Mouse (Mus musculus) lung, embryonic 14.5 days (tissue): Measurements from ENCODE around the gene Plekhn1. TPM values are rescaled to one million over a fixed set of nuclear protein-coding genes. Genes with fewer than 3 reads are reported as not detected.
A peak's percentile ranks its signal among the peaks of the same experiment; 100 is the strongest.

ENCODE experiments used
- ATAC-seq: fragments of 200-750 bp; cut with Nextera tagmentation; 2 replicates; pipeline ENCODE4 v1.8.0; 2017; ENCODE audit warnings: mild to moderate bottlenecking, moderate TSS enrichment, moderate library complexity; ENCODE audit not compliant: insufficient read depth
- DNase-seq: peaks from one replicate; pipeline ENCODE4 v3.0.0-alpha.2; 2015
- H3K27ac ChIP-seq: fragments of 300-500 bp; sonication (generic); 2 replicates; pipeline ENCODE4 v1.5.1; 2014; ENCODE audit warnings: low read depth, mild to moderate bottlenecking, moderate library complexity
- H3K27me3 ChIP-seq: fragments of 300-500 bp; sonication (generic); 2 replicates; pipeline ENCODE4 v1.6.1; 2014; ENCODE audit warnings: low read length, control low read depth; ENCODE audit not compliant: insufficient read depth
- H3K36me3 ChIP-seq: fragments of 300-500 bp; sonication (generic); 2 replicates; pipeline ENCODE4 v1.6.1; 2014; ENCODE audit warnings: control low read depth; ENCODE audit not compliant: insufficient read depth
- H3K4me1 ChIP-seq: fragments of 300-500 bp; sonication (generic); 2 replicates; pipeline ENCODE4 v1.6.1; 2014; ENCODE audit warnings: antibody characterized with exemption, control low read depth; ENCODE audit not compliant: insufficient read depth
- H3K4me2 ChIP-seq: fragments of 300-500 bp; sonication (generic); 2 replicates; pipeline ENCODE4 v1.6.1; 2014; ENCODE audit warnings: mild to moderate bottlenecking
- H3K4me3 ChIP-seq: fragments of 300-500 bp; sonication (generic); 2 replicates; pipeline ENCODE4 v1.5.1; 2014; ENCODE audit warnings: low read depth, low read length
- H3K9ac ChIP-seq: fragments of 300-500 bp; sonication (generic); 2 replicates; pipeline ENCODE4 v1.6.1; 2014
- H3K9me3 ChIP-seq: fragments of 300-500 bp; sonication (generic); 2 replicates; pipeline ENCODE4 v1.6.1; 2016; ENCODE audit warnings: low read depth, low read length, control low read depth
- CTCF ChIP-seq: IDR thresholded peaks from 2 replicates; pipeline ENCODE4 v1.5.1; 2016; ENCODE audit warnings: antibody characterized with exemption, low read depth
- WGBS: fragments of 180-500 bp; shearing (Covaris S2); extraction: QIAGEN DNeasy Blood & Tissue Kit; methylation state at CpG from one replicate; pipeline ENCODE4 v1.1.7; 2014; 5-methylcytosine and 5-hydroxymethylcytosine counted together
- polyA plus RNA-seq: library from polyadenylated mRNA; unstranded; fragments of >200 nt; fragmentation: Nextera tagmentation; extraction: Ambion mirVana; gene quantifications from 2 replicates; pipeline ENCODE4 v1.2.1, GENCODE M21; 2014

Plekhn1 gene
- polyA plus RNA-seq, result 21.0 and 21.4 TPM in 2 replicates

- peak within 1 kb of the TSS; percentile 77 for H3K9ac ChIP-seq
- TF ChIP-seq CTCF, result no peak
- under 1% methylated on average over 37 of the region's 48 CpGs for WGBS
- H3K4me3 ChIP-seq, result peak within 1 kb of the TSS; percentile 92
- H3K27ac ChIP-seq, result peak within 1 kb of the TSS; percentile 96
- H3K36me3 ChIP-seq, result peaks cover 64% of the 10 kb centered on the region
- DNase-seq, result peak; percentile 85
- no peaks in the 10 kb centered on the region for H3K9me3 ChIP-seq
- H3K27me3 ChIP-seq, result no peaks in the 10 kb centered on the region
- H3K4me1 ChIP-seq, result no peaks in the 10 kb centered on the region; the same call in none of the 2 replicates
- peak; percentile 53 for ATAC-seq
- H3K4me2 ChIP-seq, result peak within 1 kb of the TSS; percentile 94
Observed at GRCm38 (mm10) chr4:156234701-156235213, at the start of gene Plekhn1. Plekhn1 (minus strand) TSS chr4:156234857.

- ATAC-seq, result peak; percentile 29; the same call in 1 of the 2 replicates
- no peaks in the 10 kb centered on the region for H3K36me3 ChIP-seq
- peak within 1 kb of the TSS; percentile 51 for H3K4me2 ChIP-seq
- no peak for TF ChIP-seq CTCF
- peak within 1 kb of the TSS; percentile 40; the same call in 1 of the 2 replicates for H3K9ac ChIP-seq
- H3K4me3 ChIP-seq, result peak within 1 kb of the TSS; percentile 22
- H3K9me3 ChIP-seq, result no peaks in the 10 kb centered on the region
- no peak within 1 kb of the TSS for H3K27ac ChIP-seq
- no peaks in the 10 kb centered on the region for H3K4me1 ChIP-seq
- DNase-seq, result no peak
- H3K27me3 ChIP-seq, result peaks cover 20% of the 10 kb centered on the region
- 5% methylated on average over 26 of the region's 26 CpGs for WGBS
Observed at GRCm38 (mm10) chr4:156255078-156255839, 20.6 kb upstream of the Plekhn1 start, which contains the start of gene Samd11. Samd11 (minus strand) TSS chr4:156255657.

DNA sequence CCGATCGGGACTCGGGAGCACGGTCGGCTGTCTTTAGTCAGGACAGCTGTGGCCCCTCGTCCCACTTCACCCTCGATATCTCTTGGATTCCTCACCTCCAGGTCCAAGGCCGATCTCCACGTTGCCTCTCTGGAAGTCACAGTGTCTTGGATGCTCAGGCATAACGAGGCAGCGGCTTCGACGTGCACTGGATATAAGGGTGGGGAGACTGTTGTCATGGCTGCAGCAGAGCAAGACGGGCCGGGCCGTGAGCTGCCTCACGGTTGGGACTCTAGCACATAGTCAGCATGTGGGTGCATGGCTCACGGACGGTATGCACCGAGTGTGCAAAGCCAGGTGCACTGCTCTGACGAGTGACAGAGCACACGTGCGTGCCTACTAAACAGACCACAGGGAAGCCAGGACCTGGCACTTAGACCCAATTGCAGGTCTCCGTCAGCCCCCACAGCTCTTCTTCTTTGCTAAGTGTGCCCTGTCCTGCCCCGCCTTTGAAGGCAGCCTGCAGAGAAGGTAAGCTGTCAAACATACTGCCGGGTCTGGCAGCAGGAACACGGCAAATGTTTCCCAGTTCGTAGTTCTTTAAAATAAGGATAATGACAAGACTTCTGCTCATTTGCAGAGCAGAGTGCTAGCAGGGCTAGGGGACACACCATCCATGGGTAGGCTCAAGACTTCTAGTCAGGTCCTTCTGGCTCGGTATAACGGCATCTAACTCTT is 19.9 kb upstream of the Plekhn1 start:
- Histone ChIP-seq H3K9me3 (no peaks in the 10 kb centered on the region), H3K4me2 (peak overlapping the region; percentile 51), H3K27ac (no peak overlapping the region), H3K27me3 (peaks cover 20% of the 10 kb centered on the region), H3K4me1 (no peaks in the 10 kb centered on the region), H3K4me3 (peak overlapping the region; percentile 22), H3K9ac (peak overlapping the region; percentile 40; the same call in 1 of the 2 replicates), H3K36me3 (0 out of 2 replicates have a peak, but pooled peaks cover 4% of the 10 kb centered on the region)
- ATAC-seq (peak; percentile 63), DNase-seq (peak; percentile 40)
- TF ChIP-seq CTCF, result no peak
- 3% methylated on average over 30 of the region's 30 CpGs for WGBS

DNA sequence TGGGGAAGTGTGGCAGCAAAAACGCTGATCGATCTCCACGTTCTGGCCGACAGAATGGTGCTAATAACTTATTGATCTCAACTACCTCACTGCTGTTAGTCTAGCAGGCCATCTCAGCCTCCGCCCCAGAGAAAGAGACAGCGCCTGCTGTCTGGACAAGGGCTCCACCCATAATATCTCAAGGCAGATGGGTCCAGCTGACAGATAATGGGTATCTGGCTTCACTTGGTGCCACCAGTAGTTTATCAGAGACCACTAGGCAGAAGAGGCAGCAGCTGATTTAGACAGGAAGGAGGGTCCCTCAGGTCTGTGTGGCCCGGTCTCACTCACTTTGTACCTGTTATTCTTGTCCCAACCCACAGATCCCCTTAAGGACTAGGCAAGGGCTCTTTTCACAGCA is 18.4 kb upstream of the Plekhn1 start:
- Histone ChIP-seq H3K9ac (no peak overlapping the region), H3K4me1 (no peaks in the 10 kb centered on the region), H3K4me3 (no peak overlapping the region), H3K27me3 (peaks cover 20% of the 10 kb centered on the region), H3K27ac (no peak overlapping the region), H3K36me3 (peaks cover 17% of the 10 kb centered on the region), H3K9me3 (no peaks in the 10 kb centered on the region), H3K4me2 (no peak overlapping the region)
- DNase-seq (no peak), ATAC-seq (no peak)
- 35% methylated on average over 7 of the region's 7 CpGs for WGBS
- TF ChIP-seq CTCF, result no peak

DNA sequence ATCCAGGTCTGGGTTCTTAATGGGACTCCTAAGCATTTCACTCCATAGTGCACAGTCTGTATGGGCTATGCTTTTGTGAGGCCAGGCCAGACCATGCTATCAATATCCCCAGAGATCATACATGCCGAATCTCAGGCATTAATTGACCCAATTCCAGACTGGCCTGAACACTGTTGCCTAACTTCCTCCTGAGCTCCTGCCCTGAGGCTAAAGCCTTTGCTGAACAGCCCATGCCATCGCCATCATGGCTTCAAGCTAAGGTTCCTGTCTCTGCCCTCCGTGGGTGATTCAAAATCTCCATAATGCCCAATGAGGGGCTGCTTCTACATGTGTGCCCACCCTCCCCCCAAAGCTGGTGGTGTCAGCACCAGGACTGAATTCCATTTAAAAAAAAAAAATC is 18.0 kb upstream of the Plekhn1 start:
- ATAC-seq, result no peak
- Histone ChIP-seq H3K9ac (no peak overlapping the region), H3K4me3 (no peak overlapping the region), H3K4me1 (no peaks in the 10 kb centered on the region), H3K9me3 (no peaks in the 10 kb centered on the region), H3K27ac (no peak overlapping the region), H3K36me3 (peaks cover 21% of the 10 kb centered on the region), H3K4me2 (no peak overlapping the region), H3K27me3 (peaks cover 20% of the 10 kb centered on the region)
- DNase-seq, result no peak
- no peak for TF ChIP-seq CTCF
- WGBS, result 55% methylated on average over 3 of the region's 3 CpGs

GRCm38 (mm10) chr4:156252140-156252539 is 17.5 kb upstream of the Plekhn1 start:
- H3K9ac ChIP-seq, result no peak overlapping the region
- no peak overlapping the region for H3K27ac ChIP-seq
- TF ChIP-seq CTCF, result no peak
- H3K36me3 ChIP-seq, result peaks cover 26% of the 10 kb centered on the region
- ATAC-seq (no peak), DNase-seq (no peak)
- peaks cover 20% of the 10 kb centered on the region for H3K27me3 ChIP-seq
- H3K4me2 ChIP-seq, result no peak overlapping the region
- H3K4me3 ChIP-seq, result no peak overlapping the region
- 25% methylated on average over 7 of the region's 7 CpGs for WGBS
- H3K4me1 ChIP-seq, result no peaks in the 10 kb centered on the region
- H3K9me3 ChIP-seq, result no peaks in the 10 kb centered on the region

DNA sequence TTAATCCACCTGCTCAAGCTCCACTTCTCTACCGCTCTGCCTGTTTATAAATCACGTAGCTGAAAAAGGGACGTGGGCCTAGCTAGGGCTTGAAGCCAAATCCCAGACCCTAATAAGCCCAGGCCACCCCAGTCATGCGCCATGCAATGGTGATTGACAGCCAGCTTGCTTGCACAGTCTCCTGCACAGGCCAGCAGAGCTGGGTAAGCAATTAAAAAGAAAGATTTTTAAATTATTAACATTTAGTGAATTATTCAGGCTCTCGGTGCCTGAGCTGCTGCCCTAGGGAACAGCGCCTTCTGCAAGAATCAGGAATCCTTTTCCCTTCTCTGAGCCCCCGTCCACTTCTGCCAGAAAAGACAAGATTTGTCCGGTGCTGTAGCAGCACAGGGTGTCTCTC is 16.4 kb upstream of the Plekhn1 start:
- H3K27ac ChIP-seq, result no peak overlapping the region
- H3K4me3 ChIP-seq, result no peak overlapping the region
- no peaks in the 10 kb centered on the region for H3K9me3 ChIP-seq
- TF ChIP-seq CTCF, result no peak
- H3K4me2 ChIP-seq, result no peak overlapping the region
- WGBS, result 59% methylated on average over 8 of the region's 8 CpGs
- DNase-seq (no peak), ATAC-seq (no peak)
- peaks cover 20% of the 10 kb centered on the region for H3K27me3 ChIP-seq
- peaks cover 35% of the 10 kb centered on the region for H3K36me3 ChIP-seq
- no peak overlapping the region for H3K9ac ChIP-seq
- H3K4me1 ChIP-seq, result no peaks in the 10 kb centered on the region
